Mouse (Mus musculus): ENCODE measurements around the gene Mxi1. TPM values are rescaled to one million over a fixed set of nuclear protein-coding genes. Genes with fewer than 3 reads are reported as not detected.

The Mxi1 gene
- polyA plus RNA-seq, 2 experiments: 16.5 to 27.7 TPM

DNA sequence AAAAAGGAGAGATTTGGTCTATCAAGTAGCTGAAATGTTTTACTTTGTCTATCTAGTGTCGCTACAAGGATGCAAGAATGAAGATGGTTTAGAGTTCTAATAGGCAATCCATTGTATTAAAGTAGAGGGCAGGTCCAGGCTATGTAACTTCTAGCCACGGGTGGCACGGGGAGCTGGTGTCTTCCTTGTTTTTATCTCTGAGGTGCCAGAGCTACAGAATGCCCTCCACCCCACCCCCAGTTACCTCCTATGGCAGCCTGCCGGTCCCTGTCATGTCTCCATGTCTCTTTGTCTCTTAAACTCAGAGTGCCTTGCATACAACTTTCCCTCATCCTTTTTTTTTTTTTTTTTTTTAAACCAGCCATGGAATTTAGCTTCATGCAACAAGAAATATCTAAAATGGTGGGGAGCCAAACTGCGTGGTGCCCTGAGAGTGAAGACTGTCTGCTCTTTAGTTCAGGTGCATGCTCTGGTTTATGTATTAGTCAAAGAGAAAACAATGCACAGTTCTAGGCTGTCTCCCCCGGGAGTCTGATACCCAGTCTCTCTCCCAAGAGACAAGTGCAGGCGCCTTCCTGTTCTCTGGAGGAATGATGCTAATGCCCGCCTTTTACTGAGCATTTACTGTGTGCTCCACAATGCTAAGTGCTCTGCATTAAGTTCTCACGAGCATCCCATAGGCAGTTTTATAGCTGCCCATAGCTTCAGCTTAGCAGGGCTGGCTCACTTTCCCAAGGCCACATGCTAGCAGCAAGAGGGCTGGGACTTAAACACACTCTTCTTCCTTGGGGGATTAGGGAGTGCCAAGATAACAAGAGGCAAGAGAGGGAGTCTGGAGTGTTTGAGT is 10.2 kb downstream of the Mxi1 start:
- DNase-seq (ENCODE audit: low read depth in 3 of 3, low spot score in 3 of 3): no peak
- Histone ChIP-seq H3K36me3 (replicated peaks; ENCODE audit: control insufficient read depth, insufficient read depth, low read depth) (no peaks in the 10 kb centered on the region), H3K9me3 (ENCODE audit: control insufficient read depth, low read length) (no peaks in the 10 kb centered on the region), H3K4me1 (replicated peaks; ENCODE audit: control insufficient read depth in 2 of 2, insufficient read depth in 2 of 2, low read length in 1 of 2) (peaks cover 20 to 29% of the 10 kb centered on the region in 2 experiments), H3K4me3 (ENCODE audit: insufficient read depth in 1 of 2, low read depth in 2 of 2, low read length in 2 of 2) (no peak overlapping the region), H3K4me2 (ENCODE audit: low read depth) (peak overlapping the region; percentile 11), H3K27ac (no peak overlapping the region), H3K9ac (replicated peaks) (0 out of 2 replicates have a peak overlapping the region, but pooled peaks have one; percentile 24), H3K27me3 (ENCODE audit: control insufficient read depth, insufficient read depth, low read length) (no peaks in the 10 kb centered on the region)
- TF ChIP-seq EP300 (IDR thresholded peaks at IDR 0.05; ENCODE audit: low read depth) (no peak), CTCF (IDR thresholded peaks at IDR 0.05; ENCODE audit: low read depth) (no peak)
- ATAC-seq (ENCODE audit: insufficient read depth): no peak
- 51% methylated on average over 9 of the region's 9 CpGs for WGBS (ENCODE audit: insufficient replicate concordance)

DNA sequence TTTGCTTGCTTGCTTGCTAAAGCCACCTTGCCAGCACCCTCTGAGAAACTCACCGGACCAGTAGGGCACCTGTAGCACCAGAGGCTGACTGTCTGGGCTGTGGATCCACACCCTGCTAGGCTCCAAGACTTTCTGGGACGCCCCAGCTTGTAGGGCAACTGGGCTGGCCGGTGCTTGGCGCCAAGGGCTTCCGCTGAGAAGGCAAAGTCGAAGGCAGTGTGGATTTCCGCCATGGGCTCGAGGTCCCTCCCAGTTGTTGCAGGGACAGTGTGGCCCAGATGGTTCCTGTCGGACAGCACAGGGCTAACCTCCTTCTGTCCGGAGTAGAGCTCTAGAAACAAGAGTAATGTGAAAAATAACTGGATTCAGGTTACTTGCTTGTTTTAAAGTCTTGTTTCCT is 11.0 kb downstream of the Mxi1 start:
- peaks cover 25 to 35% of the 10 kb centered on the region in 2 experiments for H3K4me1 ChIP-seq (replicated peaks; ENCODE audit: control insufficient read depth in 2 of 2, insufficient read depth in 2 of 2, low read length in 1 of 2)
- H3K36me3 ChIP-seq (replicated peaks; ENCODE audit: control insufficient read depth, insufficient read depth, low read depth): no peaks in the 10 kb centered on the region
- TF ChIP-seq EP300 (IDR thresholded peaks at IDR 0.05; ENCODE audit: low read depth): no peak
- no peak for TF ChIP-seq CTCF (IDR thresholded peaks at IDR 0.05; ENCODE audit: low read depth)
- no peak overlapping the region for H3K9ac ChIP-seq (replicated peaks)
- no peak overlapping the region for H3K4me3 ChIP-seq (ENCODE audit: insufficient read depth in 1 of 2, low read depth in 2 of 2, low read length in 2 of 2)
- H3K4me2 ChIP-seq (ENCODE audit: low read depth): no peak overlapping the region
- H3K27me3 ChIP-seq (ENCODE audit: control insufficient read depth, insufficient read depth, low read length): no peaks in the 10 kb centered on the region
- WGBS (ENCODE audit: insufficient replicate concordance): 64% methylated on average over 10 of the region's 10 CpGs
- no peak overlapping the region for H3K27ac ChIP-seq
- ATAC-seq (ENCODE audit: insufficient read depth) (no peak), DNase-seq (ENCODE audit: low read depth in 3 of 3, low spot score in 3 of 3) (no peak)
- H3K9me3 ChIP-seq (ENCODE audit: control insufficient read depth, low read length): no peaks in the 10 kb centered on the region

DNA sequence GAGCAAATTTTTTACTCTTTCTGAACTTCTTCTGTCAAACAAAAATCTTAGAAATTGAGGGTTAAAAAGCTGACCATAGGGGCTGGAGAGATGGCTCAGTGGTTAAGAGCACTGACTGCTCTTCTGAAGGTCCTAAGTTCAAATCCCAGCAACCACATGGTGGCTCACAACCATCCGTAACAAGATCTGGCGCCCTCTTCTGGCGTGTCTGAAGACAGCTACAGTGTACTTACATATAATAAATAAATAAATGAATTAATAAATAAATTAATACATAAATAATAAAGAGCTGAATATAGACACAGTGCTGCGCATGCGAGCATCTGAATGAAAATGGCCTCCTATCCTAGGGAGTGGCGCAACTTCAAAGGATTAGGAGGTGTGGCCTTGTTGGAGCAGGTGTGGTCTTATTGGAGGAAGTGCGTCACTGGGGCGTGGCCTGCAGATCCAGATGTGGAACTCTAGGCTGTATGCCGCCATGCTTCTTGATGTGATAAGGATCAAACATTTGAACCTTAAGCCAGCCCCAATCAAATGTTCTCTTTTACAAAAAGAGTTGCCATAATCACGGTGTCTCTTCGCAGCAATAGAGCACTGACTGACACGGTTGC is 12.2 kb downstream of the Mxi1 start:
- Histone ChIP-seq H3K4me1 (replicated peaks; ENCODE audit: control insufficient read depth in 2 of 2, insufficient read depth in 2 of 2, low read length in 1 of 2) (peaks cover 30 to 42% of the 10 kb centered on the region in 2 experiments), H3K27me3 (ENCODE audit: control insufficient read depth, insufficient read depth, low read length) (no peaks in the 10 kb centered on the region), H3K9ac (replicated peaks) (no peak overlapping the region), H3K4me3 (ENCODE audit: insufficient read depth in 1 of 2, low read depth in 2 of 2, low read length in 2 of 2) (no peak overlapping the region), H3K9me3 (ENCODE audit: control insufficient read depth, low read length) (no peaks in the 10 kb centered on the region), H3K36me3 (replicated peaks; ENCODE audit: control insufficient read depth, insufficient read depth, low read depth) (no peaks in the 10 kb centered on the region), H3K27ac (no peak overlapping the region), H3K4me2 (ENCODE audit: low read depth) (no peak overlapping the region)
- TF ChIP-seq CTCF (IDR thresholded peaks at IDR 0.05; ENCODE audit: low read depth) (peak; percentile 48), EP300 (IDR thresholded peaks at IDR 0.05; ENCODE audit: low read depth) (no peak)
- no peak for ATAC-seq (ENCODE audit: insufficient read depth)
- DNase-seq (ENCODE audit: low read depth in 3 of 3, low spot score in 3 of 3): no peak
- WGBS (ENCODE audit: insufficient replicate concordance): 82% methylated on average over 12 of the region's 12 CpGs

DNA sequence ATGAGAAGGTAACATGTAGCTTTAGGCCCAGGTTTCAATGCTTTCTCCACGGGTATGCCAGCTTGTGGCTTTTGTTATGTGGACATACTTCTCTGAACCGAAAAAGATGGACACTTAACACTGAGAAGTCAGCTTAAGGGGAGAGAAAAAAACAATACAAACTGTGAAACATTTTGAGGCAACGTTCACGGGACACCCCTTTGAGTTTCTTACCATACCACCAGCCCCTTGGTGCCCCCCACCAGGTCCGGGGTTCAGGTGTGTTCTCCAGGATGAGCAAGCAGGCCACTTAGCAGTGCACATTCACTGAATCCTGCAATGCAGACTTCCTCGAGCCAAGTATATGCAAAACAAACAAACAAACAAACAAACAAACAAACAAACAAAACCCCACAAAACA is 14.5 kb downstream of the Mxi1 start:
- DNase-seq (ENCODE audit: low read depth in 3 of 3, low spot score in 3 of 3) (no peak), ATAC-seq (ENCODE audit: insufficient read depth) (no peak)
- H3K9me3 ChIP-seq (ENCODE audit: control insufficient read depth, low read length): no peaks in the 10 kb centered on the region
- WGBS (ENCODE audit: insufficient replicate concordance): 52% methylated on average over 6 of the region's 6 CpGs
- no peak for TF ChIP-seq EP300 (IDR thresholded peaks at IDR 0.05; ENCODE audit: low read depth)
- no peak for TF ChIP-seq CTCF (IDR thresholded peaks at IDR 0.05; ENCODE audit: low read depth)
- H3K9ac ChIP-seq (replicated peaks): peak overlapping the region; percentile 96
- no peaks in the 10 kb centered on the region for H3K27me3 ChIP-seq (ENCODE audit: control insufficient read depth, insufficient read depth, low read length)
- peak overlapping the region; percentile 23 to 58; a peak in 3 of 4 replicates for H3K4me3 ChIP-seq (ENCODE audit: insufficient read depth in 1 of 2, low read depth in 2 of 2, low read length in 2 of 2)
- peak overlapping the region; percentile 98 for H3K27ac ChIP-seq
- no peaks in the 10 kb centered on the region for H3K36me3 ChIP-seq (replicated peaks; ENCODE audit: control insufficient read depth, insufficient read depth, low read depth)
- H3K4me1 ChIP-seq (replicated peaks; ENCODE audit: control insufficient read depth in 2 of 2, insufficient read depth in 2 of 2, low read length in 1 of 2): peaks cover 28 to 40% of the 10 kb centered on the region in 2 experiments
- peak overlapping the region; percentile 79 for H3K4me2 ChIP-seq (ENCODE audit: low read depth)

Measured in liver, embryonic 14.5 days (tissue).